Mouse (Mus musculus) embryo, embryonic 9.5 days (tissue): ENCODE results near the gene Gbp4.
"Not testable (repeated sequence)": the region's sequence is repeated elsewhere in the genome, so short reads cannot be mapped to it uniquely, and the experiment has no call there.

Experiments
- DNase-seq: peaks from one replicate; pipeline ENCODE4 v3.0.0-alpha.2; 2017; ENCODE audit errors: extremely low spot score

Gene Gbp4

DNA sequence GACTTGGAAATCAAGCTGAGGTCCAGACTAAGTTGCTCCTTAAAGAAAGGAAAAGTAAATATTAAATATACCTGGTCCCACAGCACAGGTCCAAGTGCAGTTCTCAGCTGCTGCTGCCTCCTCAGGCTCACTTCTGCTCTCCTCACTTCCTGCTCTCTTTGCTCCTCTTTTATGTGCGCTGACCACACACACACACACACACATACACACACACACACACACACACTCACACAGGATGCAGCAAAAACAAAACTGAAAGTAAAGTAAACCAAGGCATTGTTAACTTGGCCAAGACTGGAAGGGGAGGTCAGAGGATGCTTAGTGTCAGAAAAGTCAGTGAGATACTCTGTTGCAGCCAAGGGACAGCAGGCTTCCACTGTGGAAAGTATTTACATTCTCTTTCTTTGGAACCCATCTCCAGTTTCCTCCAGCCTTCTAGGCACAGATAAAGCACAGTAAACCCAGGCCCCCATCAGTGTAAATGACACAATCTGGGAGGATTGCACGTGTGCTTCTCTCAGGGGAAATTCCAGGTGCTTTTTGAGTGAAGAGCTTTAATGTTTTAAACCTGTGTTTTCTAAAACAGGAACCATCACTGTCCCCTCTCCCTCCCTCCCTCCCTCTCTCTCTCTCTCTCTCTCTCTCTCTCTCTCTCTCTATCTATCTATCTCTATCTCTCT is at the start of gene Gbp4, which contains the start of the genes Gbp9 and Gbp8:
Gbp4 (minus strand) TSS at position 178 of the 680 bp plus-strand sequence.
Gbp9 (minus strand) TSS at position 131 of the 680 bp plus-strand sequence.
Gbp8 (minus strand) TSS at position 132 of the 680 bp plus-strand sequence.
- DNase-seq = not testable (repeated sequence)

DNA sequence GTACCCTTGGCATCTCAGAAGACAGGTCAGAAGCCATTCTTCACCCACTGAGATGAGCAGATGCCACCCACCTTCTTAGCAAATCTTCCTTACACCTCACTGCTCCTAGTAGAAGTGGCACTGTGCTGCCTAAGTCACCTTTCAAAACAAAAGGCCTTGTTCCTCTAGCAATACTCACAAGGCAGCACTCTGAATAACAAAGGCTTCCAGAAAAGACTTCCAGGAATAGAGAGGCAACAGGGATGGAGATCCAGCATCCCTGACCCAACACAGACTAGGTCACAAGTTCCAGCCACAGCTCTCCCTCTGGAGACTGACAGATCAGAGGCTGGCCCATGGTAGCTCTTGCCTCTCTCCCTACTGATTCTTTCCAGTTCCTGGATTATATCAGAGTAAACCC is 42.1 kb upstream of the Gbp4 start:
- DNase-seq = no peak

DNA sequence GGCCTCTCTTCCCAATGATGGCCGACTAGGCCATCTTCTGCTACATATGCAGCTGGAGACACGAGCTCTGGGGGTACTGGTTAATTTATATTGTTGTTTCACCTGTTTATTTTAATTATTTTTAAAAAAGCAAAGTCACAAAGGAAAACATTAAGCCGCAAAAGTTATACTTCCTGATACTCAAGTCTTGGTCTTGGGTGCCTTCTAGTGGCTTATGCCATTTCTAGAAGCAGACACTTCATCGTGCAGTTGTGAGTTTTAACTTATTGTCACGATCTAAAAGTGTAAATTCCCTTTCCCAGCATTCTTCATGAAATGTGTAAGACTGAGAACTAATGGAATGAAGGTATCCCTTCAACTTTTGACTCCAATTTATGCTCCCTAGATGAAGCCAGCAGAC is 17.2 kb upstream of the Gbp4 start:
- no peak for DNase-seq

DNA sequence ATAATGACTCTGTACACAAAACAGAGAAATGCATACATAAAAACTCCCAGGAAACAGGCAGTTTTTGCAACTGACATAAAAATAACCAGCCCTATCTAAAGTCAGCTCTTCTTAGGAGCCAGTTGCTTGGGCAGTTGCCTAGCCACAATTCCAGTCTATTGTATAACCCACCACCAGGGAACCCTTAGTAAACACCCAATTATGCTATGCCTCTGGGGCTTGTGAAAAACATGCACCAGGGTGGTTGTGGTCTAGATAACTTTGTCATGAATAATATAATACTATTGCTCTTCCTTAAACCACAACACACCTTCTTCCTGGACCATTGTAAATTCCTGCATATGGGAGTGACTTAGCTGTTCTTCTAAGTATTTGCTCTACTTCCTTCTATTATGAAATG is 14.7 kb upstream of the Gbp4 start:
- DNase-seq = no peak

DNA sequence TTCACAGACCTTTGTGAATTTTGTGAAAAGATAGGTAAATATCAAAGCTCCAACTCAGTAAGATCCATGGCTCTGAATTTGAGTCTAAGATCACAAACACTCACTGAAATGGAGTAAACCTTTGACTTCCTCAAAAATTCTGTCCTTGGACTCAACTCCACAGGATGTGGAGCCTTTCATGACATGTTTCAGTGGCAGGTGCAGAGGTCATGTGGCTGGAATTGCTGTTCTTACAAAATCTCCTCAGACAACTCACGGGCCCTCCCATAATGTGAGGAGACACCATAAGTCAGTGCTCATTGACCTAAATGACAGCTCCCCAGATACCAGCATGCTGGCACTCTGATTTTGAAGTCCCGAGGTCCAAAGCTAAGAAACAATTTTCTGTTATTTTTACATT is 8.7 kb upstream of the Gbp4 start:
- not testable (repeated sequence) for DNase-seq

DNA sequence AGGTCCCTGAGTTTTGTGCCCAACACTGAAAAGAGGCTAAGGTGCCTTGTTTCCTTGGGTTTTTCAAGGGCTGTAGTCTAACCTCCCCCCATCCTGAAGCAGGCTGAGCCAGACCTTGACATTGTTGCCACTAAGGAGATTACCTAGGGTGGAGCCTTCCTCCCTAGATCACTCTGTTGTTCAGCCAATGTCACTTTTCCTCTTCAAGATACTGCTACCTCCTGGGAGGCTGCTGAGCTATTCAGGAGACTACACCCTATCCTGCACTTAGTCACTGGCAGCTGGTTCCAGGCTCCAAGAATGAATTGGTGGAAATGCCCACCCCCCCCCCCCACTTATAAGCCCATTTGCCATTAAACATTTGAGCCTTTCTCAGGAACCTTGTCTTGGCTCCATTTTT is 7.1 kb upstream of the Gbp4 start:
- no peak for DNase-seq

DNA sequence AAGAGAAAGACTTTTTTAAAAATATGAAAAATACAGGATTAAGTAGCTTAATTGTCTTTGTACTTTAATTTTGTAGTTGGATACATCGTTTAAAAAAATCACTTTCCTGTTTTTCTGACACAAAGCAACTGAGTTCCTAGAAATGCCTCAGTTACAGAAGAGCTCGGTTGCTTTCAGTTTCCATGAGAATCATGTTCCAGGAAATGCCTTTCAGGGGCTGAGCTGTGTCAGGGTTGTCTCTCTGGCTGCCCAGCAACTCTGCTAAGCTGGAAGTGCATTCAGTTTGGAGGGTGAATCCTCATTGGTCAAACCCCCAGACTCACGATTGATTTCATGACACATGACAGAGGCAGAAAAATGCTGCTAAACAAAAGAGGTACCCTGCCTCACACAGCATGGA is 6.3 kb upstream of the Gbp4 start:
- not testable (repeated sequence) for DNase-seq

DNA sequence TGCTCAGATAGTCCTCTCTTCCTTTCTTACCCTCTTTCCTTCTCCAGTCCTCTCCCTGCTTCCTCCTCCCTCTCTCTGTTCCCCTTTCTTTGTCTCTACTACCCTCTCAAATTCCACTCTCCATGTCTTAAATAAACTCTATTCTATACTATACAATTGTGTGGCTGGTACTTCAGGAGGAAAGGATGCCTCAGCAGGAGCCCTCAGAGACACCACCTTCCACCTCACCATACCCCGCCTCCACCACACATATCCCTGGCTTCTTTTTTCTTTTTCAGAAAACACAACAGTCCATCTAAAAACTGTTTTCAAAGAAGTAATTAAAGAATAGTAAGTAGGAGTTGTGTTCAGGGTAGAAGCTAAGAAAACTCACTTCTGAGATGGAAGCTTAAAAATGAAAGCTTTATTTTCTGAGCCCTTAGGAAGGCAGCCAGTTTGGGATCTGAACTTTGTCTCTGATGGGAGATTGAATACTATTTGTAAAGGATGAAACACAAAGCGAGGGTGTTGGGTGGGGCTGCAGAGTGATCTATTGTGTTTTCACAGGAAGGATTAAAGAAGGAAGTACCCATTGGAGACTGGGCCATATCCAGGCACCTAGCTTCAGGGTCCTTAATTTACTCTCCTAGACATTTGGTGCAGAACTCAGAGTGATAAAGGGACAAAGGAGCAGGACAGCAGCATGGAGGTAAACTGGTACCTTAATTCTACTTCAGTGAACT is 864 bp upstream of the Gbp4 start:
- DNase-seq = not testable (repeated sequence)

DNA sequence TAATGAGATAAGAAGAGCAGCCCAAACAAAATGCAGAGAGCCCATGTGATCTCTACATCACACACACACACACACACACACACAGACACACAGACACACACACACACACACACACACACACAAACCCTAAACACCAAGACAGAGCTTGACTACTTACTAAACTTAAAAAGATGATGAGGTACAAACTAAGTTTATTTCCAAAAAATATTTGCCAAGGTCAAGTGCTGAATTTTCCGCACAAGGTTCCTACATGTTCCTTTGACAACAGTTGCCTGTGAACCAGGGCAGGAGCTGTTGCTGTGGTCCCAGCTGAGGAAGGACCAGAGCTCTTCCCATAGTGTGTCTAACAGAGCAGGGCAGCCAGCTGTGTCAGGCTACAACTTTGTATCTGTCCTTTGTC is 480 bp downstream of the Gbp4 start:
- no peak for DNase-seq

DNA sequence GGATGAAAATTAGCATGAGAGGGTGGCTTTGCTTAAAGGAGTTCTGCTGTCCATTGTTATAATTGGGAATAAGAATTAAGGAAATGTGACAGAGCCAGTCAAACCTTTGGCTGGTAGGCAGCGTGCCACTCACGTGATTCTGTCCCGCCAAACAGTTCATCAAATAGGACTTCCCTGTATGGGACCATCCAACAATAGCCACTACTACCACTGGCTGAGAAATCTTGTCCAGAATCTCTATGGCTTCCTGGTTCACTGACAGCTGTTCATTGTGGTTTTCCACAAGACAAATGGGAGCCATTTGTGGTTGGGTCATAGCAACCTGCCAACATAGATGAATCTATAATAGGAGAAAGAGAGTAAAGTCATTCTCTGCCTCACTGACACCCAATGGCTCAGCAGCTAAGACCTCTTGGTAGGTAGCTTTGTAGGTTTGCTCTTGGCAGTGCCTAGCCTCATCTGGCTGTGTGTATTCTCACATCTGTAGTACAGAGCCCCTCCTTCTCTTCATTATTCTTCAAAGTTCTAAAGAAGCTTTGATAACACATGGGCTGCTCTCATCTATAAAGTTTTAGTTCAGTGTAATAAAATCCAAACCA is 2.6 kb downstream of the Gbp4 start:
- DNase-seq = not testable (repeated sequence)

DNA sequence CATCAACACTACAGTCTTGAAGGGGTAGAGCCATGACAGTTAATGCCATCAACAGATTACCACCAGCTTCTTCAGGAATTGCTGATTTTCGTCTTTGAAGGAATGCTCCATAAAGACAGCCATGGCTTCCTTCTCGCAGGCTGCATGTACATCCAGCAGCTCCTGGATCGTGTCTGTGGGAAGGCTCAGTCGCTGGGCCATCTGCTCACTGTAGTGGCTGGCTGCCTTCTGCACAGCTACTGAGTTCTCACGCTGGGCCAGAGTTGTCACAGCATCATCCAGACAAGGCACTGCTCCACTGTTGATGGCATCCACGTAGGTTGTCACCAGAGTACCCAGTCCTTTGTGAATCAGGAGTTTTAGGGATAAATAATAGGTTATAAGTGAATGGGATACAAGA is 17.7 kb downstream of the Gbp4 start:
- DNase-seq = not testable (repeated sequence)

DNA sequence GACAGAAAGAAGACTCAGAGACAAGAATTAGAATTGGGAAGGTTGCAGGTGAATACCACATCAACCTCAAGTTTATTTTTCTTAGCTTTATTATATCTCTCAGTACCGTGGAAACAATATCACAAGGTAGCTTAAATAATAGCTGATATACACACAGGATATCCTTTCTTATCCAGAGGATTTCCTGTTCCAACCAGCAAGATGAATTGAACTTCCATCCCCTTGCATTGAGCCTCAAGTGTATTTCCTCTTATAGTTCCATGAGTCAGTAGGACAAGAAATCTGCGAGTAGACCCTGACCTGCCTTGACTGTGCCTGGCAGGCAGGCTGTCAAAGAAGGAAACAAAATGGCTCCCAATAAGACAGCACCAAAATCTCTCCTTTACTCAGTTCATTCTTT is 23.6 kb downstream of the Gbp4 start:
- no peak for DNase-seq

DNA sequence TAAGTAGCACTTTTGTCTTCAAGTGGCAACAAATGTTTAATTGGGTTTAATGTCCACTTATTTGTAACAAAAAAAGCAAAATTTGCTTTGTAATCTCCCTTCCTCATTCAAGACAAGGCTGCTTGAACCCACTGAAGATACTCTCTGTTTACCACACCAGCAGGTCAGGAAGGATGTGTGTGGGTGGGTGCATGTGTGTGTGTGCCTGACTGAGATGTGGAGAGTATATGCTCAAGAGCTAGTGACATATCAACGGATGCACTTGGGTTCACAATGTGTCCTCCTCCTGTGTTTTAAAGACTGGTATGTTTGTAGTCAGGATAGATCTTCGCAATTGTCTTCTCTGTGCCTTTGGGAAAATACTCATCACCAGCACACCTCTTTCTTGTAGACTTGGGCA is 24.7 kb downstream of the Gbp4 start:
- DNase-seq = no peak

DNA sequence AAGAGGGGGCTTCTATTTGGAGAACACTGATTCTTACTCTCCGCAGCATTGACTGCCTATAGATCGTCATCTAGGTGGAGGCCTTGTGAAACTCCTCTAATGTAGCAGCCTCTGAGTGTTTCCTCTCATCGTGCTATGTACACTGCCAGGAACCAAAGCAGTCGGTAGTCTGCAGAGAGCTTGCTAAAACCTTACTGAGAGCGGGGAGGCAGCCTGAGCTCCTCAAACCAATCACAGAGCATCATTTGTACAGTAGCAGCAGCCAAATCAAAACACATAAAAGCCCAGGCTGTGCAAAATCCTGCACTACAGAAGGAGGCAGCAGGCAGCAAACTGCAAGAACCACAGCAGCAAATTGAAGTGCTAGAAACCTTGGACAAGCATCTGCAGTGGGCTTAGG is 25.7 kb downstream of the Gbp4 start:
- no peak for DNase-seq

DNA sequence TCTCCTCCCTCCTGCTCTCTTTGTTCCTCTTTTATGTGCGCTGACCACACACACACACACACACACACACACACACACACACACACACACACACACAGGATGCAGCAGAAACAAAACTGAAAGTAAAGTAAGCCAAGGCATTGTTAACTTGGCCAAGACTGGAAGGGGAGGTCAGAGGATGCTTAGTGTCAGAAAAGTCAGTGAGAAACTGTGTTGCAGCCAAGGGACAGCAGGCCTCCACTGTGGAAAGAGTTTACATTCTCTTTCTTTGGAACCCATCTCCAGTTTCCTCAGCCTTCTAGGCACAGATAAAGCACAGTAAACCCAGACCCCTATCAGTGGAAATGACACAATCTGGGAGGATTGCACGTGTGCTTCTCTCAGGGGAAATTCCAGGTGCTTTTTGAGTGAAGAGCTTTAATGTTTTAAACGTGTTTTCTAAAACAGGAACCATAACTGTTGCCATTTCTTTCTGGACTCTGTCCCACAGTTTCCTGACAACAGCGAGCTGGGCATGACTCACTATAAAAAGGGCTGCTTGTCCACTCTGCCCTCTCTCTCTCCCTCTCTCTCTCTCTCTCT is 29.0 kb downstream of the Gbp4 start:
- DNase-seq = peak; percentile 1

DNA sequence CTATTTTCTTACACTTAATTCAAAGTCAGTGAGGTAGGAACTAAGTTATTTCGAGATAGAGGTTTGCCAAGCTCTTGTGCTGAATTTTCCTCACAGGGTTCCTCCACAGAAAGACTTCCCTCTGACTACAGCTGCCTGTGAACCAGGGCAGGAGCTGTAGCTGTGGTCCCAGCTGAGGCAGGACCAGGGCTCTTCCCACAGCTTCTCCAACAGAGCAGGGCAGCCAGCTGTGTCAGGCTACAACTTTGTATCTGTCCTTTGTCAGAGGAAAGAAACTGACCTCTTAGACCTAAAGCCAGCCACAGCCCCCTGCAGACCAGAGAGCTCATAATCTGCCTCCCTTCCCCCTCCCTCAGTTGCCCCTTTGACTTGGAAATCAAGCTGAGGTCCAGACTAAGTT is 29.6 kb downstream of the Gbp4 start:
- DNase-seq = peak; percentile 1

DNA sequence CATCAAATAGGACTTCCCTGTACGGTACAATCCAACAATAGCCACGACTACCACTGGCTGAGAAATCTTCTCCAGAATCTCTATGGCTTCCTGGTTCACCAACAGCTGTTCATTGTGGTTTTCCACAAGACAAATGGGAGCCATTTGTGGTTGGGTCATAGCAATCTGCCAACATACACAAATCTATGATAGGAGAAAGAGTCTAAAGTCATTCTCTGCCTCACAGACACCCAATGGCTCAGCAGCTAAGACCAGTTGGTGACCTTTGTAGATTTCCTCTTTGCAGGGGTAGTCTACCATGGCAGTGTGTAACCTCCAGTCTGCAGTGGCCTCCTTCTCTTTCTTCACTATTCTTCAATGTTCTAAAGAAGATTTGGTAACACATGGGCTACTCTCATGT is 33.7 kb downstream of the Gbp4 start:
- not testable (repeated sequence) for DNase-seq

DNA sequence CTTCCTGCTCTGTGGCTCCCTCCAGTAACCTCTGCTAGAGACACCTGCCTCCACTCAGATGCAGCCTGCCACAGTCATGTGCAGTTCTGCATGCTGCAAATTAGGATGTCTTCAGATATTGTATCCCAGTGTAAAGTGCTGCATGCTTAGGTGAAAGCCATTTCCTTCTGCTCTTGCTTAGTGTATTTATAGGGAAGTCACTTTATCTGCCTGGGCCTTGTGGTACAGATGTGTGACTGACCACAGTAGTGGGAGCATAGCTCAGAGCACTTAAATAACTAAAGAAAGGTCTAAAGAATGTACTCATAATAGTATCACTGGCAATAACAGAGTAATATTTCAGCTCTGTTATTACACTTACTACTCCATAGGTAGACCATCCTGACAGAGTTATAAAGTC is 57.5 kb downstream of the Gbp4 start:
- no peak for DNase-seq

DNA sequence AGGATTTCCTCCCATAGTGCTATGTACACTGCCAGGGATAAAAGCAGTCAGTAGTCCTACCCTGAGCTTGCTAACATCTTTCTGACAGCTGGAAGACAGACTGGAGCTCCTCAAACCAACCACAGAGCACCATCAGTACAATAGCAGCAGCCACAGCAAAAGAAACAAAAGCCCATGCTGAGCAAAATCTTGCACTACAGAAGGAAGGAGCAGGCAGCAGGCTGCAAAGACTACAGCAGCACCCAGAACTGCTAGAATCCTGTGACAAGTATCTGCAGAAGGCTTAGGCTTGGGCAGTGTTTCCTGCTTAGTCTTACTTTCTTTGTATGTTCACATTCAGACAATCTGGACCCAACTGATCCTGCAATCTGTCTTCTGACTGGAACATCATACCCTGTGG is 71.0 kb downstream of the Gbp4 start:
- DNase-seq = not testable (repeated sequence)
